Mouse (Mus musculus): Measurements from ENCODE around the gene Dusp16. TPM values are rescaled to one million over a fixed set of nuclear protein-coding genes. Genes with fewer than 3 reads are reported as not detected.

Gene Dusp16
- polyA plus RNA-seq, 1 experiment from 2014 or later = 5.3 TPM

DNA sequence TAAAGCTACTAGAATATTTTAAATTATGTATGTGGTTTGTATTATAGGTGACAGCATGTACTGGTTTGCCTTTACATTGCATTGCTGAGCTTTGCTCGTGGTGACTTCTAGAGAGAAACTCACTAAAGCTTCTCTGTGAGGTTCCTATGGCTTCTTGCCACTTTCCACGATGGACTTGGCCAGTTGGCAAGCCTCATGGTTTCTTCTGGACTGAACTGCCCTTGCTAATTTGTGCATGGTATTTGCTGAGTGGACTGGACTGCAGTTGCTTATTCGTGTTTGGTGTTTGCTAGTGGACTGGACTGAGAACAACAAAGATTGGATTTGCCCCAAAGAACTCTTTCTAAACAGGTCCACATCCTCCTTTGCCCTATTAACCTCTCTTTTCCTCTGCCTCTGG is 55.6 kb downstream of the Dusp16 start:
- H3K4me2 ChIP-seq (ENCODE audit: low read depth, low read length) = no peak overlapping the region
- no peaks in the 10 kb centered on the region for H3K9me3 ChIP-seq (ENCODE audit: low read length)
- H3K36me3 ChIP-seq (replicated peaks; ENCODE audit: insufficient read depth, low read length) = peaks cover 17% of the 10 kb centered on the region
- DNase-seq (no peak), ATAC-seq (no peak)
- WGBS (ENCODE audit: insufficient replicate concordance) = 81% methylated on average over 3 of the region's 3 CpGs
- H3K27ac ChIP-seq (ENCODE audit: low read depth) = no peak overlapping the region
- no peak overlapping the region for H3K9ac ChIP-seq (replicated peaks)
- H3K4me1 ChIP-seq (ENCODE audit: insufficient read depth) = no peaks in the 10 kb centered on the region
- H3K27me3 ChIP-seq (ENCODE audit: insufficient read depth, low read length) = no peaks in the 10 kb centered on the region
- TF ChIP-seq CTCF (IDR thresholded peaks at IDR 0.05; ENCODE audit: low read depth) = no peak
- TF ChIP-seq EP300 (IDR thresholded peaks at IDR 0.05; ENCODE audit: low read depth) = no peak
- no peak overlapping the region for H3K4me3 ChIP-seq (ENCODE audit: low read depth, low read length)

DNA sequence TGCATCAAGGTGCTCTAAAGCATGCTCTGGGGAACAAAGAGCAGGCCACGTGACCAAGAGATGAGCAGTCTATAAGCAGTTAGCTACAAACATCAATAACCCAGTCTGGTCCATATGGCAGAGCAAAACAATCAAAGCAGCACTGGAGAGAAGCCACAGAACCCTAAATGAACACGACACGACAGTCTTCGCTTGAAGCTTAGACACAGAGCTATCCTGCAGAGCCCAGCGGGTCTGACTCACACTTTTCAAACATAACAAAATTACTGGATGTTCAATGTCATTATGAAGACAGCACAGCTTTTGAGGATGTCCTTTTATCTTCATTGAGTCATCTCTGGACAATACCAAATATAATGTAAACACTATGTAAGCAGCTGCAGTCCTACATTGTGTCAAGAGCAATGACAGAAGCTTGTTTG is 58.6 kb downstream of the Dusp16 start:
- WGBS (ENCODE audit: insufficient replicate concordance) = 82% methylated on average over 5 of the region's 5 CpGs
- no peak for TF ChIP-seq EP300 (IDR thresholded peaks at IDR 0.05; ENCODE audit: low read depth)
- no peak for TF ChIP-seq CTCF (IDR thresholded peaks at IDR 0.05; ENCODE audit: low read depth)
- Histone ChIP-seq H3K4me2 (ENCODE audit: low read depth, low read length) (no peak overlapping the region), H3K4me3 (ENCODE audit: low read depth, low read length) (no peak overlapping the region), H3K36me3 (replicated peaks; ENCODE audit: insufficient read depth, low read length) (peaks cover 9% of the 10 kb centered on the region), H3K27me3 (ENCODE audit: insufficient read depth, low read length) (no peaks in the 10 kb centered on the region), H3K4me1 (ENCODE audit: insufficient read depth) (peaks cover 5% of the 10 kb centered on the region; the same call in 1 of the 2 replicates), H3K27ac (ENCODE audit: low read depth) (no peak overlapping the region), H3K9ac (replicated peaks) (no peak overlapping the region), H3K9me3 (ENCODE audit: low read length) (no peaks in the 10 kb centered on the region)
- ATAC-seq (no peak), DNase-seq (no peak)

DNA sequence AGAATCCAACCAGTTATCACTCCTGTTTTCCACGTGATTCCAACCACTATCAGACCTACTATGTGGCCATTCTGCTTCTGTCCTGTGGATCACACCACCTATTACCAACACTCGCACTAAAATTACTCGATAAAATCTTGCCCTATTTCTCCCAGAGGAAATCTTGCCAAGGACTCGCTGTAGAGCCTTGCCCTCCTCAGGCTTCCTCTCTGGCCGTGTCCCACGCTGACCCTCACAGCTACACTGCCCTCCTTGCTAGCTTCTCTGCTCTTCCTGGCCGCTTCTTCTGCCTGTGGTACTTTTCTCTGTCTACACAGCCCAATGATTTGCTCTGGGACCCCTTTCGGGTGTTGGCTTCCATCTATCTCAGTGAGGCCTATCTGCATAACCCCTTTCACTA is 59.6 kb downstream of the Dusp16 start:
- Histone ChIP-seq H3K4me2 (ENCODE audit: low read depth, low read length) (no peak overlapping the region), H3K27me3 (ENCODE audit: insufficient read depth, low read length) (no peaks in the 10 kb centered on the region), H3K4me3 (ENCODE audit: low read depth, low read length) (no peak overlapping the region), H3K4me1 (ENCODE audit: insufficient read depth) (peaks cover 5% of the 10 kb centered on the region; the same call in 1 of the 2 replicates), H3K36me3 (replicated peaks; ENCODE audit: insufficient read depth, low read length) (peaks cover 2% of the 10 kb centered on the region), H3K9me3 (ENCODE audit: low read length) (no peaks in the 10 kb centered on the region), H3K9ac (replicated peaks) (no peak overlapping the region), H3K27ac (ENCODE audit: low read depth) (no peak overlapping the region)
- ATAC-seq = no peak
- TF ChIP-seq EP300 (IDR thresholded peaks at IDR 0.05; ENCODE audit: low read depth) (no peak), CTCF (IDR thresholded peaks at IDR 0.05; ENCODE audit: low read depth) (no peak)
- DNase-seq = no peak
- 79% methylated on average over 8 of the region's 8 CpGs for WGBS (ENCODE audit: insufficient replicate concordance)

DNA sequence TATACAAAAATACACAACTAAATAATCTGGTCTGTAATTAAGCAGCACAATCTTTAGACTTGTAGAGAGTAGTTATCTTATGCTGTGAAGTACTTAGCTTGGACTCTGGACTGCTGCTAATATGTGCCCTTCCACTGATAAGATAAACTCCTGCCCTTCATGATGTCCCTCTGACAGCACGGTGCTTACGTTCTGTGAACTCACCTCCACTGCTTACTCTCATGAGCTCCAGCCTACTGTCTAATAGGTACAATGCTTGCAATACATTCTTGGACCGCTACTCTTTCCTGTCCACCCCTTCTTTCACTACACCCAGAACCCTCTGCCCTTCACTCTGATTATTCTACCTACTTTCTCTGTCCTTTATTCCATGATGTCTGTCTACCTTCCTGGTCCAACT is 61.4 kb downstream of the Dusp16 start:
- Histone ChIP-seq H3K27ac (ENCODE audit: low read depth) (no peak overlapping the region), H3K4me2 (ENCODE audit: low read depth, low read length) (no peak overlapping the region), H3K4me1 (ENCODE audit: insufficient read depth) (peaks cover 5% of the 10 kb centered on the region; the same call in 1 of the 2 replicates), H3K36me3 (replicated peaks; ENCODE audit: insufficient read depth, low read length) (no peaks in the 10 kb centered on the region; the same call in 1 of the 2 replicates), H3K9ac (replicated peaks) (no peak overlapping the region), H3K9me3 (ENCODE audit: low read length) (no peaks in the 10 kb centered on the region), H3K27me3 (ENCODE audit: insufficient read depth, low read length) (no peaks in the 10 kb centered on the region), H3K4me3 (ENCODE audit: low read depth, low read length) (no peak overlapping the region)
- no peak for DNase-seq
- peak; percentile 66 for ATAC-seq
- WGBS (ENCODE audit: insufficient replicate concordance) = 41% methylated on average over 3 of the region's 3 CpGs
- TF ChIP-seq EP300 (IDR thresholded peaks at IDR 0.05; ENCODE audit: low read depth) (no peak), CTCF (IDR thresholded peaks at IDR 0.05; ENCODE audit: low read depth) (no peak)

DNA sequence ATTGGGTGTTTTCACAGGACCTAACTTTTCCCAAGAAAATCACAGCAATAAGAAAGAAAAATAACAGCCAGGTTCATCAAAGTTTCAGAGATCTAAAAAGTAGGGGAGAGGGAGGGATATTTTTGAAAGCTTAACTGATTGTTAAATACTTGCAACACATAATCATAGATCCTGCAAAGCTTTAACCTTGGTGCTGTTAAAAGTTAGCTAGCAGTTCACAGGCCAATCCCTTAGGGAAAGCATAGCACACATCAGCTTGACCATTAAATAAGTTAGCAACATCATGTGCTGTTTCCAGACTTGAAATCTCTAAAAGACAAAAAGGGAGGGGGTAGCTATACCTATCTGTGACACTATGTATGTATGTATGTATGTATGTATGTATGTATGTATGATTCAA is 67.0 kb downstream of the Dusp16 start:
- Histone ChIP-seq H3K36me3 (replicated peaks; ENCODE audit: insufficient read depth, low read length) (peaks cover 10% of the 10 kb centered on the region), H3K27ac (ENCODE audit: low read depth) (peak overlapping the region; percentile 64), H3K9me3 (ENCODE audit: low read length) (no peaks in the 10 kb centered on the region), H3K27me3 (ENCODE audit: insufficient read depth, low read length) (no peaks in the 10 kb centered on the region), H3K4me3 (ENCODE audit: low read depth, low read length) (no peak overlapping the region), H3K4me1 (ENCODE audit: insufficient read depth) (peaks cover 9% of the 10 kb centered on the region), H3K9ac (replicated peaks) (no peak overlapping the region), H3K4me2 (ENCODE audit: low read depth, low read length) (no peak overlapping the region)
- no peak for TF ChIP-seq CTCF (IDR thresholded peaks at IDR 0.05; ENCODE audit: low read depth)
- no peak for TF ChIP-seq EP300 (IDR thresholded peaks at IDR 0.05; ENCODE audit: low read depth)
- no peak for ATAC-seq
- DNase-seq = no peak

DNA sequence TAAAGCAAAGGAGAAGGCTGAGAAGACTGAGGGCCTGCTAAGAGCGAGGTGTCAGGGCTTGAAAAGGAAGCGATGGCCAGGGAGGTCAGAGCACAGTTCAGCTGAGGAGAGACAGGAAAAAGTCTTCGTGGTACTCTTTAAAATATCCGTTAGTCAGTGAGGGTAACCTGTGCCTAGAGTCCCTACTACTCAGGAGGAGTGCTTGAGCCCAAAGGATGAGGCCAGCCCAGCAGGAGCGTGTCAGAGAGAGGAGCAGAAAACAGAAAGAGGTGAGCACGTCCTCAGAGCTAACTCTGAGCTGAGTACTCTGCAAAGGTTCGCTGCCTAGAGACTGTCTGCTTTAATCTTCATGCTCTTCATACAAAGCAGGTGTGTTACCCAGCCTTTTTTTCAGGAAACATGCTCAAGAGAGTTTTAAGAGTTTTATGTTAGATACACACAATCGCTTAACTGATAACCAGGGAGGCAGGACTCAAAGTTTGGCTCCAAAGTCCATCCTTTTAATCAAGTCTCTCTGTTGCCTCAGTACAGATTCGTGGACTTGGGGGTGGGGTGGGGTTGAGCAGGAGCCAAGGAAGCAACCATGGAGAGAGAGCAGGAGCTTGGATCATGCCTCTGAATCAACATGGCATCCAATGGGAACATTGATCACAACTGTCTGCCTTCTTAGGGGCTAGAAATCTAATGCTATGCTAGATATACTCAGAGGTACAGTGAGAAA is 68.4 kb downstream of the Dusp16 start:
- no peak overlapping the region for H3K4me3 ChIP-seq (ENCODE audit: low read depth, low read length)
- H3K4me1 ChIP-seq (ENCODE audit: insufficient read depth) = peaks cover 9% of the 10 kb centered on the region
- H3K36me3 ChIP-seq (replicated peaks; ENCODE audit: insufficient read depth, low read length) = peaks cover 17% of the 10 kb centered on the region
- TF ChIP-seq EP300 (IDR thresholded peaks at IDR 0.05; ENCODE audit: low read depth) (peak; percentile 57; the same call in 1 of the 2 replicates), CTCF (IDR thresholded peaks at IDR 0.05; ENCODE audit: low read depth) (no peak)
- H3K27me3 ChIP-seq (ENCODE audit: insufficient read depth, low read length) = no peaks in the 10 kb centered on the region
- ATAC-seq (peak; percentile 88), DNase-seq (peak; percentile 64)
- H3K4me2 ChIP-seq (ENCODE audit: low read depth, low read length) = no peak overlapping the region
- H3K9me3 ChIP-seq (ENCODE audit: low read length) = no peaks in the 10 kb centered on the region
- WGBS (ENCODE audit: insufficient replicate concordance) = 68% methylated on average over 9 of the region's 9 CpGs
- peak overlapping the region; percentile 53 for H3K27ac ChIP-seq (ENCODE audit: low read depth)
- H3K9ac ChIP-seq (replicated peaks) = no peak overlapping the region

Data from liver, postnatal 0 days (tissue).